ENCODE assay signal across 14 mouse cellular contexts in genomic region chr9:62932575-62933339, GRCm38 (mm10). TPM values are rescaled to one million over a fixed set of nuclear protein-coding genes. Genes with fewer than 3 reads are reported as not detected.
A peak's percentile ranks its signal among the peaks of the same experiment; 100 is the strongest.
DNase-seq lines count a peak whose midpoint lies in the region; ATAC-seq and TF ChIP-seq lines count a peak whose summit lies in the region.
"Had no signal": no experiment of that assay in that cellular context is flagged by ENCODE, and none has a peak within 500 bp of the region (broad histone marks: within the 10 kb centered on the region; RNA-seq: fewer than 3 reads in every experiment).

No protein-coding gene starts in this region.

- peaks cover 14% of the 10 kb centered on the region for H3K4me1 ChIP-seq in brown adipose tissue, adult 24 weeks (ENCODE audit: control insufficient read depth, insufficient read depth, insufficient read length, low read length)
- no peaks in the 10 kb centered on the region; the same call in 1 of the 2 replicates for H3K4me1 ChIP-seq in stomach, postnatal 0 days (replicated peaks; ENCODE audit: control insufficient read depth, insufficient read depth)
- H3K4me1 ChIP-seq: embryonic facial prominence, embryonic 12.5 days had no signal

- peak; percentile 37 for ATAC-seq in CD4-positive, CD25-positive, alpha-beta regulatory T cell, adult 4 months
- no peak for ATAC-seq in stomach, postnatal 0 days (ENCODE audit: low FRiP score, low TSS enrichment)
- ATAC-seq: hindbrain, postnatal 0 days had no signal

- no peaks in the 10 kb centered on the region for H3K9me3 ChIP-seq in stomach, postnatal 0 days (ENCODE audit: control insufficient read depth, low read length)
- H3K9me3 ChIP-seq: embryonic facial prominence, embryonic 12.5 days; forebrain, embryonic 12.5 days had no signal

- H3K79me2 ChIP-seq in macrophage (ENCODE audit: inconsistent target) = peaks cover 92% of the 10 kb centered on the region

- TF ChIP-seq CTCF in layer of hippocampus, adult 2 months (conservative IDR thresholded peaks at IDR 0.05) = no peak
- no peak for TF ChIP-seq CTCF in stomach, postnatal 0 days (IDR thresholded peaks at IDR 0.05; ENCODE audit: low read depth)

- peak overlapping the region; percentile 61 for H3K27ac ChIP-seq in layer of hippocampus, adult 2 months
- H3K27ac ChIP-seq in brown adipose tissue, adult 24 weeks (replicated peaks; ENCODE audit: low read depth, low read length) = peak overlapping the region; percentile 39; the same call in 1 of the 2 replicates
- peak overlapping the region; percentile 97 for H3K27ac ChIP-seq in macrophage
- H3K27ac ChIP-seq in stomach, postnatal 0 days (replicated peaks) = no peak overlapping the region
- H3K27ac ChIP-seq: embryonic facial prominence, embryonic 12.5 days; forebrain, embryonic 12.5 days; hindbrain, postnatal 0 days had no signal

- H3K9ac ChIP-seq in stomach, postnatal 0 days (ENCODE audit: low read length) = no peak overlapping the region
- H3K9ac ChIP-seq: embryonic facial prominence, embryonic 12.5 days; forebrain, embryonic 12.5 days had no signal

- no peak overlapping the region for H3K4me3 ChIP-seq in layer of hippocampus, adult 2 months
- no peak overlapping the region for H3K4me3 ChIP-seq in brown adipose tissue, adult 24 weeks (ENCODE audit: insufficient read depth, low read depth, low read length)
- no peak overlapping the region for H3K4me3 ChIP-seq in macrophage (ENCODE audit: inconsistent target)
- H3K4me3 ChIP-seq in stomach, postnatal 0 days (ENCODE audit: low read depth, low read length) = no peak overlapping the region
- H3K4me3 ChIP-seq: embryonic facial prominence, embryonic 12.5 days; forebrain, embryonic 12.5 days; myocyte had no signal

- no peak for DNase-seq in layer of hippocampus, adult 2 months (ENCODE audit: low spot score in 2 of 2)
- DNase-seq in layer of hippocampus, postnatal 25 days (ENCODE audit: extremely low spot score in 1 of 2, low spot score in 1 of 2) = no peak
- DNase-seq in thymus, postnatal 0 days (ENCODE audit: low spot score) = no peak
- DNase-seq in stomach, postnatal 0 days (ENCODE audit: low spot score) = no peak
- DNase-seq: cerebellum, adult 11 months; lung, postnatal 10 days; thymus, postnatal 4 days had no signal

- 3% methylated on average over 4 of the region's 4 CpGs for WGBS in macrophage (ENCODE audit: missing documents)
- 48% methylated on average over 4 of the region's 4 CpGs for WGBS in stomach, postnatal 0 days

- H3K36me3 ChIP-seq in macrophage (ENCODE audit: inconsistent target) = no peaks in the 10 kb centered on the region
- H3K36me3 ChIP-seq in stomach, postnatal 0 days (ENCODE audit: control insufficient read depth, insufficient read depth, low read length) = no peaks in the 10 kb centered on the region
- H3K36me3 ChIP-seq: embryonic facial prominence, embryonic 12.5 days; forebrain, embryonic 12.5 days had no signal

- H3K4me2 ChIP-seq in stomach, postnatal 0 days (replicated peaks; ENCODE audit: low read depth) = no peak overlapping the region
- H3K4me2 ChIP-seq: embryonic facial prominence, embryonic 12.5 days; forebrain, embryonic 12.5 days had no signal

- no peak for TF ChIP-seq EP300 in stomach, postnatal 0 days (optimal IDR thresholded peaks at IDR 0.05)

- H3K27me3 ChIP-seq in stomach, postnatal 0 days (ENCODE audit: control insufficient read depth, insufficient read depth, low read length) = no peaks in the 10 kb centered on the region
- H3K27me3 ChIP-seq: embryonic facial prominence, embryonic 12.5 days; forebrain, embryonic 12.5 days had no signal

RNA-seq across cellular contexts. Expression of gene Pias1, which starts 55.0 kb away (rescaled TPM):
- 10 to 100 TPM; 67.4 to 71.8 TPM for total RNA-seq in layer of hippocampus, adult 2 months (2021)
- total RNA-seq in layer of hippocampus, postnatal 25 days (2021) = 10 to 100 TPM; 57.8 to 63.8 TPM
- 100 to 1,000 TPM; 160 to 181 TPM for polyA plus RNA-seq in CD4-positive, CD25-positive, alpha-beta regulatory T cell, adult 4 months (2017; shearing (Covaris generic))
- polyA plus RNA-seq in brown adipose tissue, adult 24 weeks (2012; ENCODE audit: insufficient read depth, insufficient read length, missing spikeins) = 8.9 and 12.3 TPM in 2 replicates
- 100 to 1,000 TPM in 8 of 26 experiments, 10 to 100 TPM in 18; 52.0 to 113 (median 89.9) TPM for total RNA-seq in macrophage (2018; cell fraction: chromatin; rRNA removed)
- 10 to 100 TPM; 18.8 to 31.6 (median 26.4) TPM for total RNA-seq in macrophage (2018; cell fraction: cytosol; rRNA removed)
- 100 to 1,000 TPM in 3 of 26 experiments, 10 to 100 TPM in 23; 48.7 to 121 (median 67.8) TPM for total RNA-seq in macrophage (2018; cell fraction: nucleus; rRNA removed)
- polyA plus RNA-seq in macrophage (2018) = 22.1 to 40.5 TPM (median 30.9 TPM) in 3 replicates
- 53.0 and 57.8 TPM in 2 replicates for polyA plus RNA-seq in thymus, postnatal 0 days (2015; fragmentation: Nextera tagmentation; extraction: Ambion mirVana)
- polyA plus RNA-seq in stomach, postnatal 0 days (2015; fragmentation: Nextera tagmentation; extraction: Ambion mirVana) = 28.0 and 28.4 TPM in 2 replicates
